Mouse (Mus musculus): ENCODE results near the gene Pou2af1.

- no peak for TF ChIP-seq POLR2A (IDR thresholded peaks at IDR 0.05; ENCODE audit: control insufficient read depth, low read depth, low read length)
- no peak for TF ChIP-seq CTCF (IDR thresholded peaks at IDR 0.05; ENCODE audit: control insufficient read depth, insufficient read depth, insufficient replicate concordance, low read depth, low read length)
Measured at GRCm38 (mm10) chr9:51178297-51178696, 35.2 kb upstream of the Pou2af1 start.

Data from testis, adult 2 months (tissue).